Mouse (Mus musculus) myocyte (in vitro differentiated cells): ENCODE data around the gene Rps10.

Experiments
- CEBPB ChIP-seq: IDR thresholded peaks from 2 replicates; pipeline ENCODE4 v1.6.1; 2011; ENCODE audit warnings: mild to moderate bottlenecking, moderate library complexity; ENCODE audit not compliant: poor library complexity, insufficient read depth, severe bottlenecking
- E2F4 ChIP-seq: IDR thresholded peaks from one replicate; pipeline ENCODE4 v1.6.1; 2011; ENCODE audit warnings: mild to moderate bottlenecking, control low read depth, moderate library complexity; ENCODE audit not compliant: insufficient read depth
- MAX ChIP-seq: IDR thresholded peaks from one replicate; pipeline ENCODE4 v1.6.1; 2011; ENCODE audit warnings: low read depth, mild to moderate bottlenecking, control low read depth
- MYOD1 ChIP-seq, 3 experiments: IDR thresholded peaks; one replicate each; pipeline ENCODE4 v1.6.1; 2011; ENCODE audit warnings: control low read depth in 2 of 3, low read depth in 2 of 3, mild to moderate bottlenecking in 2 of 3, moderate library complexity in 1 of 3; ENCODE audit not compliant: insufficient read length in 2 of 3, control insufficient read depth in 1 of 3
- MYOG ChIP-seq, 3 experiments: IDR thresholded peaks; one replicate each; pipeline ENCODE4 v1.6.1; 2011; ENCODE audit warnings: control low read depth in 2 of 3, low read depth in 2 of 3, mild to moderate bottlenecking in 2 of 3; ENCODE audit not compliant: insufficient read length in 2 of 3, control insufficient read depth in 1 of 3, insufficient read depth in 1 of 3
- POLR2A ChIP-seq: IDR thresholded peaks from one replicate; pipeline ENCODE4 v1.6.1; 2011; ENCODE audit warnings: low read depth, mild to moderate bottlenecking, control low read depth, moderate library complexity; ENCODE audit not compliant: insufficient read length
- REST ChIP-seq: IDR thresholded peaks from one replicate; pipeline ENCODE4 v1.6.1; 2011; ENCODE audit warnings: mild to moderate bottlenecking, control low read depth, moderate library complexity; ENCODE audit not compliant: insufficient read depth, insufficient read length
- TCF12 ChIP-seq: IDR thresholded peaks from one replicate; pipeline ENCODE4 v1.6.1; 2011; ENCODE audit warnings: mild to moderate bottlenecking, control low read depth; ENCODE audit not compliant: poor library complexity, insufficient read depth, severe bottlenecking
- TCF3 ChIP-seq: IDR thresholded peaks from one replicate; pipeline ENCODE4 v1.6.1; 2011; ENCODE audit warnings: low read depth, control low read depth; ENCODE audit not compliant: insufficient read length
- USF1 ChIP-seq: IDR thresholded peaks from one replicate; pipeline ENCODE4 v1.6.1; 2011; ENCODE audit warnings: low read depth, mild to moderate bottlenecking, control low read depth, moderate library complexity

- TF ChIP-seq POLR2A = no peak
- no peak for TF ChIP-seq TCF12
- no peak for TF ChIP-seq MAX
- no peak for TF ChIP-seq TCF3
- no peak for TF ChIP-seq MYOD1 (IDR thresholded peaks at IDR 0.05; ENCODE audit: control insufficient read depth in 1 of 3, insufficient read length in 2 of 3, low read depth in 2 of 3)
- no peak for TF ChIP-seq CEBPB
- TF ChIP-seq REST = no peak
- no peak for TF ChIP-seq USF1
- no peak for TF ChIP-seq E2F4
- TF ChIP-seq MYOG (IDR thresholded peaks at IDR 0.05; ENCODE audit: control insufficient read depth in 1 of 3, insufficient read depth in 1 of 3, insufficient read length in 2 of 3, low read depth in 2 of 3) = no peak
Measured at GRCm38 (mm10) chr17:27627451-27627850, 9.0 kb downstream of the Rps10 start.
